Mouse (Mus musculus): ENCODE data around the gene Prss16. TPM values are rescaled to one million over a fixed set of nuclear protein-coding genes. Genes with fewer than 3 reads are reported as not detected.
A peak's percentile ranks its signal among the peaks of the same experiment; 100 is the strongest.

Prss16 gene
- polyA plus RNA-seq, 1 experiment from 2014 or later = not detected

- Histone ChIP-seq H3K4me1 (peaks cover 3% of the 10 kb centered on the region; the same call in 1 of the 2 replicates), H3K4me3 (peak overlapping the region; percentile 55), H3K27me3 (replicated peaks) (peaks cover 13% of the 10 kb centered on the region), H3K27ac (peak overlapping the region; percentile 90), H3K4me2 (peak overlapping the region; percentile 43), H3K9me3 (no peaks in the 10 kb centered on the region), H3K36me3 (replicated peaks) (no peaks in the 10 kb centered on the region), H3K9ac (peak overlapping the region; percentile 62)
- 4% methylated on average over 20 of the region's 20 CpGs for WGBS
- peak; percentile 98 for ATAC-seq (replicated peaks)
Observed at GRCm38 (mm10) chr13:21974726-21975473, 34.6 kb downstream of the Prss16 start.

- peak overlapping the region; percentile 62 for H3K9ac ChIP-seq
- peak; percentile 91 for ATAC-seq (replicated peaks)
- H3K4me1 ChIP-seq = peaks cover 3% of the 10 kb centered on the region; the same call in 1 of the 2 replicates
- H3K4me3 ChIP-seq = peak overlapping the region; percentile 55
- H3K36me3 ChIP-seq (replicated peaks) = no peaks in the 10 kb centered on the region
- under 1% methylated on average over 23 of the region's 23 CpGs for WGBS
- H3K27ac ChIP-seq = peak overlapping the region; percentile 90
- H3K4me2 ChIP-seq = peak overlapping the region; percentile 43
- H3K9me3 ChIP-seq = no peaks in the 10 kb centered on the region
- peaks cover 7% of the 10 kb centered on the region for H3K27me3 ChIP-seq (replicated peaks)
Observed at GRCm38 (mm10) chr13:21974221-21974725, 35.3 kb downstream of the Prss16 start.

DNA sequence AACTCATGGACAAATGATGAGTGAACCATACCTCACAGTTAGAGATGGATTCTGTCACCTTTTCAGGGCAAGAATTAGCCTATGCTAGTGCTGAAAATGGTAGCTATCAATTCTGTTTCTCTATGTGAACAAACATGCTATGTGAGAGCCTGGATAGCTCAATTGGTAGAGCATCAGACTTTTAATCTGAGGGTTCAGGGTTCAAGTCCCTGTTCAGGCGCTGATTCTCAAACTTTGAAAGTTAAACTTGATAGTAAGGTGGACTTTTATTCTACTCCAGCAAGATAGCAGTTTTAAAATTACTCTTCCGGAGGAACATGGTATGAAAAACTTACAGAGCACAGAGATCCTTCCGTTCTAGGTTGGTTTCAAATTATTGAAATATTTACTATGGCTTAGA, 37.9 kb downstream of the Prss16 start:
- Histone ChIP-seq H3K9ac (no peak overlapping the region), H3K4me3 (no peak overlapping the region), H3K9me3 (no peaks in the 10 kb centered on the region; the same call in 1 of the 2 replicates), H3K4me2 (no peak overlapping the region), H3K4me1 (peaks cover 3% of the 10 kb centered on the region; the same call in 1 of the 2 replicates), H3K36me3 (replicated peaks) (no peaks in the 10 kb centered on the region), H3K27ac (no peak overlapping the region), H3K27me3 (replicated peaks) (no peaks in the 10 kb centered on the region)
- no peak for ATAC-seq (replicated peaks)
- WGBS = 42% methylated on average over 3 of the region's 3 CpGs

- Histone ChIP-seq H3K27me3 (replicated peaks) (no peaks in the 10 kb centered on the region), H3K9me3 (no peaks in the 10 kb centered on the region; the same call in 1 of the 2 replicates), H3K36me3 (replicated peaks) (no peaks in the 10 kb centered on the region), H3K4me1 (peaks cover 3% of the 10 kb centered on the region; the same call in 1 of the 2 replicates), H3K9ac (no peak overlapping the region), H3K27ac (no peak overlapping the region), H3K4me2 (no peak overlapping the region), H3K4me3 (no peak overlapping the region)
- WGBS = 69% methylated on average over 2 of the region's 2 CpGs
- no peak for ATAC-seq (replicated peaks)
Observed at GRCm38 (mm10) chr13:21969816-21970215, 39.7 kb downstream of the Prss16 start.

- Histone ChIP-seq H3K27ac (no peak overlapping the region), H3K9me3 (no peaks in the 10 kb centered on the region; the same call in 1 of the 2 replicates), H3K4me2 (no peak overlapping the region), H3K36me3 (replicated peaks) (no peaks in the 10 kb centered on the region), H3K4me1 (peaks cover 3% of the 10 kb centered on the region; the same call in 1 of the 2 replicates), H3K27me3 (replicated peaks) (no peaks in the 10 kb centered on the region), H3K4me3 (no peak overlapping the region), H3K9ac (no peak overlapping the region)
- no peak for ATAC-seq (replicated peaks)
- WGBS = 33% methylated on average over 1 of the region's 1 CpGs
Observed at GRCm38 (mm10) chr13:21969269-21969668, 40.3 kb downstream of the Prss16 start.

Small RNA genes lying within 50 kb of the gene (microRNA-seq; reads per million reads assigned to microRNA genes)
- gene Gm44390 (not detected), gene Gm44486 (not detected)

Other genes with a start within 250 kb of the Prss16 start
- gene Hist1h1b, start 229.1 kb downstream of the Prss16 start, polyA plus RNA-seq (2015; fragmentation: Nextera tagmentation; extraction: Ambion mirVana) = 3.4 and 3.7 TPM in 2 replicates
- gene Hist1h3i, start 226.4 kb downstream of the Prss16 start, polyA plus RNA-seq (2015; fragmentation: Nextera tagmentation; extraction: Ambion mirVana) = 26.1 and 35.4 TPM in 2 replicates
- 3.8 TPM in 1 of 2 replicates, not detected in the other for gene Hist1h2an, start 222.5 kb downstream of the Prss16 start, polyA plus RNA-seq (2015; fragmentation: Nextera tagmentation; extraction: Ambion mirVana)
- gene Hist1h2bp, start 222.3 kb downstream of the Prss16 start, polyA plus RNA-seq (2015; fragmentation: Nextera tagmentation; extraction: Ambion mirVana) = 0.31 and 0.87 TPM in 2 replicates
- gene Hist1h2bq, start 199.5 kb downstream of the Prss16 start, polyA plus RNA-seq (2015; fragmentation: Nextera tagmentation; extraction: Ambion mirVana) = 3.6 and 4.1 TPM in 2 replicates
- gene Hist1h2ao, start 199.3 kb downstream of the Prss16 start, polyA plus RNA-seq (2015; fragmentation: Nextera tagmentation; extraction: Ambion mirVana) = not detected in 2 replicates
- gene Hist1h4m, start 198.0 kb downstream of the Prss16 start, polyA plus RNA-seq (2015; fragmentation: Nextera tagmentation; extraction: Ambion mirVana) = 1.4 TPM in 1 of 2 replicates, not detected in the other
- gene Hist1h4n, start 177.5 kb downstream of the Prss16 start, polyA plus RNA-seq (2015; fragmentation: Nextera tagmentation; extraction: Ambion mirVana) = 4.2 and 5.9 TPM in 2 replicates
- 432 and 476 TPM in 2 replicates for gene Hist1h2ap, start 176.2 kb downstream of the Prss16 start, polyA plus RNA-seq (2015; fragmentation: Nextera tagmentation; extraction: Ambion mirVana)
- 4.0 and 4.1 TPM in 2 replicates for gene Hist1h2br, start 176.0 kb downstream of the Prss16 start, polyA plus RNA-seq (2015; fragmentation: Nextera tagmentation; extraction: Ambion mirVana)
- 14.0 TPM in 2 replicates for gene Zfp184, start 64.6 kb downstream of the Prss16 start, polyA plus RNA-seq (2015; fragmentation: Nextera tagmentation; extraction: Ambion mirVana)
- gene Pom121l2, start 28.5 kb downstream of the Prss16 start, polyA plus RNA-seq (2015; fragmentation: Nextera tagmentation; extraction: Ambion mirVana) = not detected in 2 replicates
- gene Hist1h2ah, start 25.8 kb upstream of the Prss16 start, polyA plus RNA-seq (2015; fragmentation: Nextera tagmentation; extraction: Ambion mirVana) = 1.9 TPM in 1 of 2 replicates, not detected in the other
- 0.54 and 0.63 TPM in 2 replicates for gene Hist1h2bk, start 26.1 kb upstream of the Prss16 start, polyA plus RNA-seq (2015; fragmentation: Nextera tagmentation; extraction: Ambion mirVana)
- gene Hist1h4i, start 31.6 kb upstream of the Prss16 start, polyA plus RNA-seq (2015; fragmentation: Nextera tagmentation; extraction: Ambion mirVana) = 5.7 and 7.7 TPM in 2 replicates
- 5.4 and 6.8 TPM in 2 replicates for gene Hist1h2ag, start 33.2 kb upstream of the Prss16 start, polyA plus RNA-seq (2015; fragmentation: Nextera tagmentation; extraction: Ambion mirVana)
- gene Hist1h2bj, start 33.5 kb upstream of the Prss16 start, polyA plus RNA-seq (2015; fragmentation: Nextera tagmentation; extraction: Ambion mirVana) = 2.9 and 3.0 TPM in 2 replicates
- not detected in 2 replicates for gene Vmn1r188, start 74.7 kb upstream of the Prss16 start, polyA plus RNA-seq (2015; fragmentation: Nextera tagmentation; extraction: Ambion mirVana)
- not detected in 2 replicates for gene Vmn1r189, start 96.1 kb upstream of the Prss16 start, polyA plus RNA-seq (2015; fragmentation: Nextera tagmentation; extraction: Ambion mirVana)
- gene Vmn1r191, start 174.2 kb upstream of the Prss16 start, polyA plus RNA-seq (2015; fragmentation: Nextera tagmentation; extraction: Ambion mirVana) = not detected in 2 replicates
- not detected in 2 replicates for gene Vmn1r192, start 181.4 kb upstream of the Prss16 start, polyA plus RNA-seq (2015; fragmentation: Nextera tagmentation; extraction: Ambion mirVana)
- gene Vmn1r193, start 213.4 kb upstream of the Prss16 start, polyA plus RNA-seq (2015; fragmentation: Nextera tagmentation; extraction: Ambion mirVana) = not detected in 2 replicates
- gene Vmn1r194, start 234.5 kb upstream of the Prss16 start, polyA plus RNA-seq (2015; fragmentation: Nextera tagmentation; extraction: Ambion mirVana) = not detected in 2 replicates